Mouse (Mus musculus) forebrain, embryonic 14.5 days (tissue): Measurements from ENCODE around the gene Dpy19l1. TPM values are rescaled to one million over a fixed set of nuclear protein-coding genes. Genes with fewer than 3 reads are reported as not detected.

Experiments used
- polyA plus RNA-seq: library from polyadenylated mRNA; unstranded; fragments of >200 nt; fragmentation: Nextera tagmentation; extraction: Ambion mirVana; gene quantifications from 2 replicates; pipeline ENCODE4 v1.2.1, GENCODE M21; 2014

Dpy19l1 gene
- polyA plus RNA-seq, 1 experiment from 2014 or later, result 30.4 TPM

Other genes starting within 250 kb of the Dpy19l1 start
- gene Cypt4, start 122.1 kb upstream of the Dpy19l1 start, polyA plus RNA-seq, result not detected in 2 replicates
- 0.44 and 0.59 TPM in 2 replicates for gene Dpy19l2, start 193.2 kb upstream of the Dpy19l1 start, polyA plus RNA-seq